Mouse (Mus musculus) olfactory bulb, adult 2 months (tissue): ENCODE measurements around the gene Zfp787. TPM values are rescaled to one million over a fixed set of nuclear protein-coding genes. Genes with fewer than 3 reads are reported as not detected.

ENCODE experiments used
- H3K27ac ChIP-seq: fragments of 200-500 bp; 2 replicates; pipeline ENCODE4 v1.5.1; 2012; ENCODE audit warnings: low read depth, low read length; ENCODE audit not compliant: insufficient read depth
- H3K4me1 ChIP-seq: fragments of 200-500 bp; 2 replicates; pipeline ENCODE4 v1.6.1; 2012; ENCODE audit warnings: low read length; ENCODE audit not compliant: control insufficient read depth, insufficient read depth
- H3K4me3 ChIP-seq: fragments of 200-500 bp; 2 replicates; pipeline ENCODE4 v1.5.1; 2012; ENCODE audit warnings: mild to moderate bottlenecking, low read depth, low read length, moderate library complexity; ENCODE audit not compliant: insufficient read depth
- CTCF ChIP-seq: fragments of 200-500 bp; IDR thresholded peaks from 2 replicates; pipeline ENCODE4 v1.5.1; 2012; ENCODE audit warnings: low read depth, mild to moderate bottlenecking, low read length, moderate library complexity; ENCODE audit not compliant: insufficient read depth
- POLR2A ChIP-seq: fragments of 200-500 bp; IDR thresholded peaks from 2 replicates; pipeline ENCODE4 v1.6.1; 2012; ENCODE audit warnings: mild to moderate bottlenecking, low read depth, low read length, moderate library complexity; ENCODE audit not compliant: insufficient read depth
- WGBS: fragments of 180-500 bp; shearing (Covaris S2); methylation state at CpG from one replicate; pipeline ENCODE4 v1.1.7; 2018; 5-methylcytosine and 5-hydroxymethylcytosine counted together
- polyA plus RNA-seq: library from polyadenylated mRNA; stranded (reverse); fragments of >200 nt; gene quantifications from 2 replicates; pipeline ENCODE4 v1.2.4, GENCODE M21; 2012; ENCODE audit warnings: low replicate concordance; ENCODE audit not compliant: missing spikeins, insufficient read depth, insufficient read length

Gene Zfp787
- not detected in 2 replicates for polyA plus RNA-seq

DNA sequence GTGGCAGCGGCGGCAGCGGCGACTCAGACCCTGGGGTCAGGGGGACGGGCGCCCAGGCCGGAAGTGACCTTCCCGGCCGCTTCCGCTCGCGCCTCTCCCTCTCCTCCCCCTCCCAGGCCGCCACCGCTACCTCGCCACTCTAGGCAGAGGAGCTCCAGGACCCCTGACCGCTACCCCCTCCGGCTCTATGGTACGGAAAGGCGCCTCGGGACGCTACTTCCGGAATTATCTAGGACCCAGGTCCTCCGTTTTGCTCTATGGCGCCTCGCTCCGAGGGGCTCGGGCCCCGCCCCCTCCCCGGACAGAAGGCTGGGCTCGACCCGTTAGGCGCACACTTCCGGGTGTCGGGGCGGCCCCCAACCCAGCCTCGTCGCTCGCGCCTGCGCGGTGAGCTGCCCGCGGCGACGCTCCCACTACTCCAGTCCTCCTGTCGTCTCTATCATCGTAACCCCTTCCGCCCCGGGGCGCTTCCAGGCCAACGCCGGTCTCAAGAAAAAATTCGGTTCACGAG lies at the start of gene Zfp787:
Gene Zfp787 (minus strand): TSS at position 97 of the 511 bp plus-strand sequence.
- Histone ChIP-seq H3K4me1 (peaks cover 13% of the 10 kb centered on the region), H3K27ac (peak within 1 kb of the TSS; percentile 80), H3K4me3 (peak within 1 kb of the TSS; percentile 80)
- TF ChIP-seq POLR2A (0 out of 2 replicates have a peak, but pooled peaks have one; percentile 10), CTCF (no peak)
- under 1% methylated on average over 48 of the region's 54 CpGs for WGBS

DNA sequence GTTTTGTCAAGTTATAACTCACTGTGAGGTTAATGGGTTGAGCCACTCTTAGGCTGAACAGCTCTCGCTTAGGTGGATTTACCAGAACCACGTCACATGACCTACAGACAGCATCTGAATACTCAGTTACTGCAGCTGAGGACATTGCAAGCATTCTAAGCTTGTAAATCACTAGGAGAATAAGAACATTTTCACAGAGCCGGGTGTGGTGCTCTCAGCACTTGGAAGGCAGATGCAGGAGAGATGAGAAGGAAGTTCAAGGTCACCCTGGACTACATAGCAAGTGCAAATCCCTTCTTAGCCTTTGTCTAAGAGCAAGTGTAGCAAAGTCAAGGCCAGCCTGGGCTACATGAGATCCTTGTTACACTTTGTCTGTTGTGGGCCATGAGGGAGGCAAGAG lies 48.4 kb upstream of the Zfp787 start:
- TF ChIP-seq POLR2A, result no peak
- no peak for TF ChIP-seq CTCF
- Histone ChIP-seq H3K4me1 (no peaks in the 10 kb centered on the region), H3K4me3 (no peak overlapping the region), H3K27ac (no peak overlapping the region)
- WGBS, result 86% methylated on average over 3 of the region's 3 CpGs

DNA sequence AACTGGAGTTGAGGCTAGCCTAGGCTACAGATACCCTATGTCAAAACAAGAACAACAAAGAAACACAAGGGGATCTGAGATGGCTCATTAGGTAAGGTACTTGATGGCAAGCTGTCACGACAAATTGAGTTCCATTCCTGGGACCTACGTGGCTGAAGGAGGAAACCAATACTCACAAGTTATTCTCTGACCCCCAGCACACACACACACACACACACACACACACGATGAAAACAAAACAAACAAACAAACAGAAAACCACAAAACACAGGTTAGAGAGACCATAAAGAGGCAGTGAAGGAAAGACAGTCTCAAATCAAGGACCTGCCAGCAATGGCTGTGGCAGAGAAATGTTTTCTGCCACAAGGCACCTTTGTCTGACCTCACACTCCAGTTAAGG lies 41.0 kb upstream of the Zfp787 start, which contains the start of gene Galp:
Gene Galp (plus strand): TSS at position 301 of the 400 bp plus-strand sequence.
- H3K4me3 ChIP-seq, result no peak within 1 kb of the TSS
- 48% methylated on average over 3 of the region's 3 CpGs for WGBS
- no peak within 1 kb of the TSS for H3K27ac ChIP-seq
- no peaks in the 10 kb centered on the region for H3K4me1 ChIP-seq
- no peak for TF ChIP-seq CTCF

DNA sequence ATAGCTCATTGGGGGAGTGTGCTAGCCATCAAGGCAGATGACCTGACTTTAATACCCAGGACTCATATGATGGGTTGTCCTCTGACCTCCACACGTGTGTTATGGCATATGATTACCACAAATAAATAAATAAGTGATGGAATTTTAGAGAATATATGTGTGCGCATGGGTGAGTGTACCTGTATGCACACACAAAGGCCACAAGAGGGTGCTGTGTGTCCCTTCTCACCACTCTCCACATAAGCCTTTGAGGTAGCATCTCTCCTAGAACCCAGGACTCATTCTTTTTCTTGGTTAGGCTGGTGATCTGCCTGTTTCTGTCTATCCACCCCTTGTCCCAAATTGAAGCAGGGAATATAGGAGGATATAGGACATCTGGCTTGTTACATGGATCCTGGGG lies 40.0 kb upstream of the Zfp787 start:
- no peak overlapping the region for H3K4me3 ChIP-seq
- 49% methylated on average over 2 of the region's 2 CpGs for WGBS
- no peaks in the 10 kb centered on the region for H3K4me1 ChIP-seq
- no peak overlapping the region for H3K27ac ChIP-seq
- TF ChIP-seq POLR2A (no peak), CTCF (no peak)

DNA sequence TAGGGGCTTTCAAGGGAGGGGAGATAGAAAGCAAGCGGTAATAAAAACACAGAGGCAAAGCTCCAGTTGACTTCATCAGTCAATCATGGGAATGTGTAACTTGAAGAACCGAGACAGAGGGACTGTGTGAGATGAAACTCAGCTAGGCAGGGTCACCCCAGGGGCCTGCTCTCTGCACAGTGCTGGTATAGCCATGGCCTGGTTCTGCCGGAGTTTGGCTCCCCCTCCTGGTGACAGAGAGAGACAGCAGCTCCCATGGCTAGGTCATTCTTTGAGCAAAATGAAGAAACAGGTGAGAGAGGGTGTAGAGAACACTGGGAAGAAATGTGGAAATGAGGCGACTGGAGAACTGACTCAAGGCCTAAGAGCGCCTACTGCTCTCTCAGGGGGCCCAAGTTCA lies 38.3 kb upstream of the Zfp787 start:
- H3K4me3 ChIP-seq, result no peak overlapping the region
- no peaks in the 10 kb centered on the region for H3K4me1 ChIP-seq
- no peak overlapping the region for H3K27ac ChIP-seq
- TF ChIP-seq POLR2A (no peak), CTCF (peak; percentile 90)
- 13% methylated on average over 5 of the region's 5 CpGs for WGBS

DNA sequence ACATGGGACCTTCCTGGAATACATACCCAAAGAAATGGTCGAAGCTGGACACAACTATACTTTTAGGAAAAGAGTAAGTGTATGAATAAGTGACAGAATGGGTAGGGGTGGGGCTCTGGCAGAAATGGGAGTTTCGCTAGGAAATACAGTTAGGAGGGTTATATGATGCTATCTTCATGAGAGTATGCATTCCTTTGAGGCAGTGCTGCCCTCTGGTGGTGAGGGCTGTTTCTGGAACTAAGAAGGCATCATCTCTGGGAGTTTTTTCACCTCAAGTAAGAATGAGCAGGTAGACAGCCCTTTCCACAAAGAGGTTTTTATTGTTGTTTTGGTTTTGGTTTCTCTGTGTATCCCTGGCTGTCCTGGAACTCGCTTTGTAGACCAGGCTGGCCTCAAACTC lies 35.6 kb upstream of the Zfp787 start:
- H3K27ac ChIP-seq, result no peak overlapping the region
- no peaks in the 10 kb centered on the region for H3K4me1 ChIP-seq
- TF ChIP-seq POLR2A (no peak), CTCF (no peak)
- H3K4me3 ChIP-seq, result no peak overlapping the region
- WGBS, result 44% methylated on average over 3 of the region's 3 CpGs

DNA sequence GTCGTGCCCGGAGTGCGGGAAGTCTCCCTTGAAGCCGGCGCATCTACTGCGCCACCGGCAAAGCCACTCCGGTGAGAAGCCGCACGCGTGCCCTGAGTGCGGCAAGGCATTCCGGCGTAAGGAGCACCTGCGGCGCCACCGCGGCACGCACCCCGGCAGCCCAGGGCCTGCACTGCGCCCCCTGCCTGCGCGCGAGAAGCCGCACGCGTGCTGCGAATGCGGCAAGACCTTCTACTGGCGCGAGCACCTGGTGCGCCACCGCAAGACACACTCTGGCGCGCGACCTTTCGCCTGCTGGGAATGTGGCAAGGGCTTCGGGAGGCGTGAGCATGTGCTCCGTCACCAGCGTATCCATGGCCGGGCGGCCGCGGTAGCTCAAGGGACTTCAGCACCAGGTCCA lies 33.7 kb upstream of the Zfp787 start:
- TF ChIP-seq POLR2A (no peak), CTCF (0 out of 2 replicates have a peak, but pooled peaks have one; percentile 9)
- no peaks in the 10 kb centered on the region for H3K4me1 ChIP-seq
- H3K27ac ChIP-seq, result no peak overlapping the region
- 64% methylated on average over 45 of the region's 45 CpGs for WGBS
- H3K4me3 ChIP-seq, result no peak overlapping the region

DNA sequence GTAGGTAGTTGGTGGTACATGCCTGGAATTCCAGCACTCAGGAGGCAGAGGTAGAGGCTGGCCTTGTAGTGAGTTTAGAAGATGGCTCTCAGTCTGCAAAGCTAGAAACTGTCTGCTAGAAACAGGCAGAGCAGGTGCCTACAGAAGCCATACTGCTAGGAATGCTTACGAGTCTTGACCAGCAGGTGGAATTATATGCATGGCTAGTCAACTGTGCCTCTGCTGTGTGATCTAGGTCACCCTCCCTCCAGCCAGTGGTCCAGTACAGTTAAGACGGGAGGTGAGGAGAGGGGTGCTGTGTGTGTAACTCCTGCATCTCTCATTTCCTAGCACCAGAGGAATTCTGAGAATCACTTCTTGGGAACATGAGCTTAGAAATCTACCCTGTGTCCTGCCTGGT lies 31.0 kb upstream of the Zfp787 start:
- H3K27ac ChIP-seq, result no peak overlapping the region
- 75% methylated on average over 2 of the region's 2 CpGs for WGBS
- no peaks in the 10 kb centered on the region for H3K4me1 ChIP-seq
- H3K4me3 ChIP-seq, result no peak overlapping the region
- TF ChIP-seq CTCF (no peak), POLR2A (no peak)

DNA sequence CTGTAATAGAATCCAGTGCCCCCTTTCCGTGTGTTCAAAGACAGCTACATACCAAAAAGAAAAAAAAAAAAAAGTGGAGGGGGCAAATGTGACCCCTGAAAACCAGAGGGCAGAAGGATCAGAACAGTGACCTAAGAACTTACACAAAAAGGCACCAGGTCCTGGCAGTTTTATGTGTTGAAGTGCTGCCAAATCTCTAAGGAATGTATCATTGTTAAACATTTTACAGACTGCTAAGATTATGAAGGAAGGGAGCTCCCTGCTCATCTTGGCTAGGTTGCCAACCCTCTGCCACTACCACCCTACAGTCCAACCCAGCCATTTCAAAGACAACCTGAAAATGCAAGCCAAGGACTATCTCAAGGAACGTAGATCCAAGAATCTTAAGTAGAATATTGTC lies 30.4 kb upstream of the Zfp787 start:
- WGBS, result 95% methylated on average over 2 of the region's 2 CpGs
- TF ChIP-seq POLR2A, result no peak
- no peak for TF ChIP-seq CTCF
- H3K4me1 ChIP-seq, result no peaks in the 10 kb centered on the region
- H3K27ac ChIP-seq, result no peak overlapping the region
- no peak overlapping the region for H3K4me3 ChIP-seq

DNA sequence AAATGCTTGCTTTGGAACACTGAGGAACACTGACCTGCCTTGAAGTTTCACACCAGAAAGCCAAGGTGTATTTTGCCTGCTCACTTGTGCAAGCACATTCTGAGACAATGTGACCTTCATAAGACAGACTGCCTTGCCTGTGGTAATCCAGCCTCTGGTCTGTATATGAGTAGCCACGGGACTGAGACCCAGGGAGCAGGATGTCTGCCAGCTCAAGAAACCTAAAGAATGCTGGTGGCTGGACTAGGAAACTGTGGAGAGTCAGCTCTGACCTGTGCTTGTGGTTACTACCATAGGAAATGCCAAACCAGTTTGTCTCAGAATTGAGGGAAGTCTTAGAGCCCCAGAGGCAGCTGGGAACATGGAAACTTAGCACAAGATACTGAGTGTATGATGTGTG lies 29.6 kb upstream of the Zfp787 start:
- no peak overlapping the region for H3K27ac ChIP-seq
- WGBS, result 87% methylated on average over 1 of the region's 1 CpGs
- no peak overlapping the region for H3K4me3 ChIP-seq
- H3K4me1 ChIP-seq, result no peaks in the 10 kb centered on the region
- TF ChIP-seq CTCF, result no peak
- TF ChIP-seq POLR2A, result no peak
